ENCODE assay signal across 19 mouse cellular contexts in genomic region chr2:22250462-22250861, GRCm38 (mm10). TPM values are rescaled to one million over a fixed set of nuclear protein-coding genes. Genes with fewer than 3 reads are reported as not detected.
"Had no signal": no experiment of that assay in that cellular context is flagged by ENCODE, and none has a peak within 500 bp of the region (broad histone marks: within the 10 kb centered on the region; RNA-seq: fewer than 3 reads in every experiment).

No protein-coding gene starts in this region.

- H3K4me3 ChIP-seq: layer of hippocampus, adult 2 months; limb, embryonic 12.5 days; liver, embryonic 13.5 days; lung, embryonic 15.5 days; megakaryocyte, embryonic 14.5 days; midbrain, embryonic 12.5 days; myocyte; neural tube, embryonic 12.5 days; stomach, embryonic 15.5 days had no signal

- H3K27me3 ChIP-seq: limb, embryonic 12.5 days; liver, embryonic 13.5 days; lung, embryonic 15.5 days; megakaryocyte, embryonic 14.5 days; midbrain, embryonic 12.5 days; neural tube, embryonic 12.5 days; stomach, embryonic 15.5 days had no signal

- DNase-seq: kidney, postnatal 10 days; kidney, postnatal 4 days; liver; liver, embryonic 13.5 days; liver, postnatal 0 days; lung, postnatal 14 days; retina, postnatal 1 day; thymus, postnatal 36 days had no signal

- H3K27ac ChIP-seq: layer of hippocampus, adult 2 months; limb, embryonic 12.5 days; liver, embryonic 13.5 days; lung, embryonic 15.5 days; macrophage; midbrain, embryonic 12.5 days; neural tube, embryonic 12.5 days; stomach, embryonic 15.5 days had no signal

- H3K9ac ChIP-seq: limb, embryonic 12.5 days; liver, embryonic 13.5 days; liver, postnatal 0 days; lung, embryonic 15.5 days; midbrain, embryonic 12.5 days; neural tube, embryonic 12.5 days; stomach, embryonic 15.5 days had no signal

- H3K4me2 ChIP-seq: limb, embryonic 12.5 days; liver, embryonic 13.5 days; lung, embryonic 15.5 days; midbrain, embryonic 12.5 days; neural tube, embryonic 12.5 days; stomach, embryonic 15.5 days had no signal

- H3K4me1 ChIP-seq: limb, embryonic 12.5 days; liver, embryonic 13.5 days; lung, embryonic 15.5 days; megakaryocyte, embryonic 14.5 days; midbrain, embryonic 12.5 days; neural tube, embryonic 12.5 days; stomach, embryonic 15.5 days had no signal

- H3K9me3 ChIP-seq: limb, embryonic 12.5 days; liver, embryonic 13.5 days; lung, embryonic 15.5 days; midbrain, embryonic 12.5 days; neural tube, embryonic 12.5 days; stomach, embryonic 15.5 days had no signal

- ATAC-seq: liver, postnatal 0 days had no signal

- H3K36me3 ChIP-seq: limb, embryonic 12.5 days; liver, embryonic 13.5 days; lung, embryonic 15.5 days; midbrain, embryonic 12.5 days; neural tube, embryonic 12.5 days; stomach, embryonic 15.5 days had no signal

RNA-seq across cellular contexts. Expression of gene Myo3a, which starts 23.2 kb away (rescaled TPM):
- polyA plus RNA-seq: limb, embryonic 12.5 days; liver, embryonic 13.5 days; liver, postnatal 0 days; lung, embryonic 15.5 days; macrophage; myocyte; neural tube, embryonic 12.5 days; spleen, adult 2 months; thymus, postnatal 0 days had no signal
